Mouse (Mus musculus) midbrain, postnatal 0 days (tissue): ENCODE data around the gene Zfp37. TPM values are rescaled to one million over a fixed set of nuclear protein-coding genes. Genes with fewer than 3 reads are reported as not detected.
A peak's percentile ranks its signal among the peaks of the same experiment; 100 is the strongest.

Experiments
- ATAC-seq: fragments of 200-750 bp; cut with Nextera tagmentation; 2 replicates; pipeline ENCODE4 v1.8.0; 2017; ENCODE audit warnings: moderate number of reproducible peaks, mild to moderate bottlenecking, moderate TSS enrichment, moderate library complexity; ENCODE audit not compliant: low FRiP score
- DNase-seq: peaks from one replicate; pipeline ENCODE4 v3.0.0-alpha.2; 2015; ENCODE audit warnings: low spot score
- H3K27ac ChIP-seq: fragments of 300-500 bp; sonication (generic); 2 replicates; pipeline ENCODE4 v1.5.1; 2014; ENCODE audit warnings: low read depth, mild to moderate bottlenecking, low read length, mixed read lengths
- H3K27me3 ChIP-seq: fragments of 300-500 bp; sonication (generic); 2 replicates; pipeline ENCODE4 v1.6.1; 2014; ENCODE audit warnings: low read length, control low read depth, mixed read lengths; ENCODE audit not compliant: insufficient read depth
- H3K36me3 ChIP-seq: fragments of 300-500 bp; sonication (generic); 2 replicates; pipeline ENCODE4 v1.6.1; 2014; ENCODE audit warnings: low read length, control low read depth, mixed read lengths; ENCODE audit not compliant: insufficient read depth
- H3K4me1 ChIP-seq: fragments of 300-500 bp; sonication (generic); 2 replicates; pipeline ENCODE4 v1.6.1; 2014; ENCODE audit warnings: mild to moderate bottlenecking, control low read depth, antibody characterized with exemption, low read length, mixed read lengths; ENCODE audit not compliant: insufficient read depth
- H3K4me2 ChIP-seq: fragments of 300-500 bp; sonication (generic); 2 replicates; pipeline ENCODE4 v1.6.1; 2014; ENCODE audit warnings: low read depth, mild to moderate bottlenecking, low read length, mixed read lengths; ENCODE audit not compliant: poor library complexity, severe bottlenecking
- H3K4me3 ChIP-seq: fragments of 300-500 bp; sonication (generic); 2 replicates; pipeline ENCODE4 v1.5.1; 2014; ENCODE audit warnings: low read depth, mild to moderate bottlenecking, low read length, moderate library complexity
- H3K9ac ChIP-seq: fragments of 300-500 bp; sonication (generic); replicated peaks from 2 replicates; pipeline ENCODE4 v1.6.1; 2014; ENCODE audit warnings: mild to moderate bottlenecking, low read length, moderate library complexity, mixed read lengths; ENCODE audit not compliant: poor library complexity, severe bottlenecking
- H3K9me3 ChIP-seq: fragments of 300-500 bp; sonication (generic); 2 replicates; pipeline ENCODE4 v1.6.1; 2016; ENCODE audit warnings: low read length, control low read depth
- CTCF ChIP-seq: IDR thresholded peaks from 2 replicates; pipeline ENCODE4 v1.5.1; 2016; ENCODE audit warnings: antibody characterized with exemption, mild to moderate bottlenecking
- WGBS: fragments of 180-500 bp; shearing (Covaris S2); extraction: QIAGEN DNeasy Blood & Tissue Kit; methylation state at CpG from one replicate; pipeline ENCODE4 v1.1.7; 2014; 5-methylcytosine and 5-hydroxymethylcytosine counted together
- polyA plus RNA-seq: library from polyadenylated mRNA; unstranded; fragments of >200 nt; fragmentation: Nextera tagmentation; extraction: Ambion mirVana; gene quantifications from 2 replicates; pipeline ENCODE4 v1.2.1, GENCODE M21; 2015
- total RNA-seq: library from RNA; depleted of rRNA; stranded (reverse); fragments of >200 nt; gene quantifications from 2 replicates; pipeline ENCODE4 v1.2.3, GENCODE M21; 2014; rRNA removed

Gene Zfp37
- total RNA-seq: 25.1 and 30.3 TPM in 2 replicates
- polyA plus RNA-seq: 18.9 and 20.5 TPM in 2 replicates

DNA sequence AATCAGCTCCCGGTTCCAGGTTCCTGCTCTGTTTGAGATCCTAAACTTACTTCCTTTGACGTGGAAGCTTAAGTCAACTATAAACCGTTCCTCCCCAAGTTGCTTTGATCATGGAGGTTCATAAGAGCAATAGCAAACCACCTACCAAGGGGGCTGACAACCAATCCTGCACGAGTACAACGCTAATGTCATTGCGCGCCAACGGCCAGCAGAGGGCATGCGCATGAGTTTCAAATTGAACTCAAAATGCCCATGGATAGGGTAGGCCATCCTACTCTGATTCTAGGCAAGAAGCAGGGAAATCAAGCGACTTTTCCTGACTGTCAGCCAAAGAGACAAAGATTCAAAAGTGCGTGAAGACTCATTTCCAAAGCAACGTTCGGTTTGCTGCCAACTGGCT is at the start of gene Zfp37:
Gene Zfp37, minus strand, starts transcription at position 279 of the 400 bp plus-strand sequence.
- Histone ChIP-seq H3K36me3 (no peaks in the 10 kb centered on the region), H3K4me1 (no peaks in the 10 kb centered on the region), H3K4me2 (no peak within 1 kb of the TSS), H3K27ac (no peak within 1 kb of the TSS), H3K27me3 (no peaks in the 10 kb centered on the region), H3K9me3 (no peaks in the 10 kb centered on the region), H3K9ac (no peak within 1 kb of the TSS), H3K4me3 (no peak within 1 kb of the TSS)
- ATAC-seq: no peak
- WGBS: 68% methylated on average over 13 of the region's 13 CpGs
- TF ChIP-seq CTCF: peak; percentile 30
- no peak for DNase-seq

DNA sequence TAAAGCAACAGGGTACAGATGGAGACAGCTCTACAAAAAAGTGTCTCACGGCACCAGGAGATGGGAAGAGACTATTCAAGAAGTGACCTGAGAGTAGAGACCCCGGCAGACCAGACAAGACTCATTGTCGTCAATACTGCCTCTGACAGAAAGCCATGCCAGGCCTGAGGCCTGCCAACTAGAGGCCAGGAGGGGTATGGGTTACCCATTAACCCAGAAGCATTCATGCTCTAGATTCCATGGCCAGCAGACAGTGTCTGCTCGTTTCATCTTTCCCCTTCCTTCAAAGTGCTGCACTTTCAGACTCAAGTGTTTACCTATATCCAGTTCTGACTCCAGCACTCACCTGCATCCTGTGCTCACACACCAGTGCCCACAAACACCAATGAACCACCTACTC is 47.2 kb upstream of the Zfp37 start:
- ATAC-seq: no peak

DNA sequence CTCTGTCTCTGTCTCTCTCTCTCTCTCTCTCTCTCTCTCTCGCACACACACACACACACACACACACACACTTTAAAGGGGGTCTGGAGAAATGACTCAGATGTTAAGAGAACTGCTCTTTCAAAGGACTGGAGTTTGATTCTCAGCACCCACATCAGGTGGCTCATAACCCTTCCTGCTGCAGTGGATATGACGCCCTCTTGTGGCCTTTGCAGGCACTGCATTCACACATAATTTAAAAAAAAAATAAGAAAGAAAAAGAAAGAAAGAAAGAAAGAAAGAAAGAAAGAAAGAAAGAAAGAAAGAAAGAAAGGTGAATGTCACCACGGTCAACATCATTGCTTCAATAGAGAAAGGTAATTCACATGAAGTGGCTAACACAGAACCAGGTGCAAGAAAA is 46.4 kb upstream of the Zfp37 start:
- H3K9ac ChIP-seq: no peak overlapping the region
- ATAC-seq (no peak), DNase-seq (no peak)
- no peak overlapping the region for H3K27ac ChIP-seq
- WGBS: 76% methylated on average over 3 of the region's 3 CpGs
- H3K36me3 ChIP-seq: no peaks in the 10 kb centered on the region
- no peaks in the 10 kb centered on the region for H3K9me3 ChIP-seq
- no peak overlapping the region for H3K4me3 ChIP-seq
- no peaks in the 10 kb centered on the region for H3K27me3 ChIP-seq
- H3K4me1 ChIP-seq: no peaks in the 10 kb centered on the region
- no peak overlapping the region for H3K4me2 ChIP-seq
- TF ChIP-seq CTCF: peak; percentile 32

More for the DNA sequence above, 47.2 kb upstream of the Zfp37 start:
- H3K27me3 ChIP-seq: no peaks in the 10 kb centered on the region
- H3K27ac ChIP-seq: no peak overlapping the region
- DNase-seq: no peak
- no peaks in the 10 kb centered on the region for H3K36me3 ChIP-seq
- H3K9me3 ChIP-seq: no peaks in the 10 kb centered on the region
- no peak overlapping the region for H3K4me3 ChIP-seq
- 80% methylated on average over 4 of the region's 4 CpGs for WGBS
- 0 out of 2 replicates have a peak, but pooled peaks have one; percentile 3 for TF ChIP-seq CTCF
- no peak overlapping the region for H3K4me2 ChIP-seq
- H3K9ac ChIP-seq: no peak overlapping the region
- no peaks in the 10 kb centered on the region for H3K4me1 ChIP-seq

DNA sequence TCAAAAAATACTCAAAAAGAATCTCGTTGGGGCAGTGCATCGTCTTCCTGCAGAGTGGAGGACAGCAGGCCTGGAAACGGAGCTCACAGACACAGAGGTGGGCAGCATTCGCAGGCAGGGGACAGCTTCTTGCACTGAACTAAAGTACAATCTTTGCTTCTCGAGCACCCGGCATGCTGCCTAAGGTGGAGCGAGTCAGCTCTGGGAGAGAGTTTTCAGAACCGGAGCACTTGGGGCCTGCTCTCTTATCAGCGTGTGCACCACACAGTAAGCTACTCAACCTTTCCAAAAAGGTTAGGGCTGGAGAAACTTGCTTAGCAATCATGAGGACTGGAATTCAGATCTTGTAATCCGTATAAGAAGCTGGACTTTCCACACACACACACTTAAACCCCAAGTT is 45.8 kb upstream of the Zfp37 start:
- Histone ChIP-seq H3K9ac (no peak overlapping the region), H3K4me3 (no peak overlapping the region), H3K9me3 (no peaks in the 10 kb centered on the region), H3K4me1 (no peaks in the 10 kb centered on the region), H3K27me3 (no peaks in the 10 kb centered on the region), H3K4me2 (no peak overlapping the region), H3K36me3 (no peaks in the 10 kb centered on the region), H3K27ac (no peak overlapping the region)
- no peak for TF ChIP-seq CTCF
- 89% methylated on average over 10 of the region's 10 CpGs for WGBS
- no peak for ATAC-seq
- DNase-seq: no peak

DNA sequence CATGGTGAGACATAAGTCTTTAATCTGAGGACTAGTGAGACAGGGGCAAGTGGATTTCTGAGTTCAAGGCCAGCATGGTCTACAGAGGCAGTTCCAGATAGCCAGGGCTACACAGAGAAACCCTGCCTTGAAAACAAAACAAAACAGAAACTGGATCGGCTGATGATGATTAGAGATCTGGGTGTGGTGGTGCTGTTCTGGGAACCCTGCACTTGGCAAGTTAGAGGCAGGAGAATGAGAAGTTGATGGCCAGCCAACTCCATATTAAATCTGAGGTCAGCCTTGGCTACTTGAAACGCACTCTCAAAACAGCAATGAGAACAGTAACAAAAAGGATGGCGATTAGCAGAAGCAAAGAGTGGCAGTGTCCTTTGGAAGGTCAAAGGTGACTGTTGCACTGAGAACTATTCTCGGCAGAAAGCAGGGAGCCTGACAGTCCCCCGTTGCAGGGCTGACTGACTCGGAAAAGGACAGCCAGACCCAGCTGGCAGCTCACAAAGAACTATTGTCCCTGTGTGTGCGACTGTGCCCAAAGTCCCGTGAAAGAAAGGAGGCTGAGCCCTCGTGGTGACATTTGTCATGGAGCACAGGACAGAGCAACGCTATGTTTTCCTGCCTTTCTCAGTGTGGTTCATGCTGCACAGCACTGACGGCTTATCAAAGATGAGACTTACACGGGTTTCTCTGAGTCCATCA is 44.1 kb upstream of the Zfp37 start:
- WGBS: 9% methylated on average over 12 of the region's 12 CpGs
- Histone ChIP-seq H3K9ac (no peak overlapping the region), H3K4me3 (no peak overlapping the region), H3K4me2 (no peak overlapping the region), H3K9me3 (no peaks in the 10 kb centered on the region), H3K4me1 (no peaks in the 10 kb centered on the region), H3K27ac (no peak overlapping the region), H3K36me3 (no peaks in the 10 kb centered on the region), H3K27me3 (no peaks in the 10 kb centered on the region)
- ATAC-seq (peak; percentile 82), DNase-seq (peak; percentile 81)
- no peak for TF ChIP-seq CTCF

DNA sequence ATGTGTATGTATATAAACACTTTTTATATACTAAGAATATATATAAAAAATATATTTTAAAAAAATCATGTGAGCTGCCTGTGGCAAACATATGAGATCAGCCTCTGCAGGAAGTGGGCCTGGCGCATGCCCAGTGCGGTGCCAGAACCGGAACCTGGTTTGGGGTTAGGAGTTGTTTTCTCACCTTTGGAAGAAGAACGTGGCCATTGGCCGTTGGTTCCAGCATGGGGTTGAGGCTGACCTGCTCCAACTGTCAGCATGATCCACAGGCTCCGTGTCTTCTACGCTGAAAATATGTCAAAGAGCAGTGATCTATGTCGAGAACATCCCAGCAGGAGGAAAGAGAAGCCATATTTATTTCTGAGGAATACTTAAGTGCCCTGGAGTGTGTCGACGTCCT is 43.1 kb upstream of the Zfp37 start:
- no peak overlapping the region for H3K4me2 ChIP-seq
- H3K27me3 ChIP-seq: no peaks in the 10 kb centered on the region
- no peak for DNase-seq
- H3K27ac ChIP-seq: no peak overlapping the region
- H3K4me3 ChIP-seq: no peak overlapping the region
- no peak for TF ChIP-seq CTCF
- WGBS: 90% methylated on average over 10 of the region's 10 CpGs
- H3K36me3 ChIP-seq: no peaks in the 10 kb centered on the region
- no peak overlapping the region for H3K9ac ChIP-seq
- ATAC-seq: no peak
- H3K9me3 ChIP-seq: no peaks in the 10 kb centered on the region
- no peaks in the 10 kb centered on the region for H3K4me1 ChIP-seq
